Mouse (Mus musculus): Measurements from ENCODE around the gene Kcnh7. TPM values are rescaled to one million over a fixed set of nuclear protein-coding genes. Genes with fewer than 3 reads are reported as not detected.
A peak's percentile ranks its signal among the peaks of the same experiment; 100 is the strongest.

The Kcnh7 gene
- polyA plus RNA-seq, 1 experiment from 2014 or later: 0.10 TPM

DNA sequence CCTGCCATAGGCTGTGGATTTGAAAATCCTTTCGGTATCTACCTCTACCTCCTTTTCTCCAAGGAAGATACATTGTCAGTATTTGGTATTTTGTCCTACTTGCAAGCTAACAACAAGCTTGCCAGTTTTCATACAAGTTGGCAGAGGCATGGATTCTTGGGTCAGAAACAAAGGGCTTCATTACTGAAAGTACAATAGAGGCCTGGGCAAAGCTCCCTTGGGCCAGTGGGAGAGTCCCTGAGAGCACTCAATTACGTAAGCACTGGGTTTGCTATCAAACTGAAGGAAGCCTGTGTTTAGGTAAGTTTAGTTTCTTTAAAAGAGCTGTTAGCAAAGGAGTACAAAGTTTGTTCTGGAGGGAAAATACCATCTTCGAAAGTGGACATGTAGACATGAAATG is 521.5 kb downstream of the Kcnh7 start:
- H3K4me1 ChIP-seq (ENCODE audit: insufficient read depth, low read depth, low read length): no peaks in the 10 kb centered on the region
- ATAC-seq (no peak), DNase-seq (ENCODE audit: low spot score) (peak; percentile 22)
- no peak overlapping the region for H3K9ac ChIP-seq (replicated peaks; ENCODE audit: low read depth)
- no peak overlapping the region for H3K27ac ChIP-seq (ENCODE audit: low read length)
- H3K9me3 ChIP-seq (ENCODE audit: low read length): no peaks in the 10 kb centered on the region
- H3K4me3 ChIP-seq (ENCODE audit: low read depth, low read length): no peak overlapping the region
- 71% methylated on average over 3 of the region's 3 CpGs for WGBS
- H3K4me2 ChIP-seq (replicated peaks; ENCODE audit: low read depth, low read length): no peak overlapping the region
- TF ChIP-seq CTCF (IDR thresholded peaks at IDR 0.05): no peak
- TF ChIP-seq EP300 (IDR thresholded peaks at IDR 0.05): no peak
- no peaks in the 10 kb centered on the region for H3K27me3 ChIP-seq (replicated peaks; ENCODE audit: insufficient read depth, low read length)
- H3K36me3 ChIP-seq (ENCODE audit: insufficient read depth, low read length): no peaks in the 10 kb centered on the region

DNA sequence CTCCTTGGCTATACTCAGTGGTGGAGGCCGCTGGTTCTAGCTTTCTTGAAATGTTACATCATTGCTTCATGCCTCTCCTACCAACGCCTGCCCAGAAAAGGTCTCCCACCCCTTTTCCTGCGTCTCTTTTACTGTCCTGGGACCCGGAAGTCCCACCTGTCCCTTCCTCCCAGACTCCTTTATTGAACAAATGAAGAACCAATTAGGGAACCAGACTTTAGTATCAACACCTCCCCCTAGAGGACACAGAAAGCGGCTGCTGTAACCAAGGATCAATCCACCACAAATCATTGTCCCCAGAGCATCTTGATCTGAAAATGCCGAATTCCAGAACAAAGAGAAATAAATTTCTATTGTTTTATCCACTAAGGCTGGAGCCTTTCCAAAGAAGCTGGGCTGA is 523.5 kb downstream of the Kcnh7 start:
- no peaks in the 10 kb centered on the region for H3K36me3 ChIP-seq (ENCODE audit: insufficient read depth, low read length)
- no peak for TF ChIP-seq EP300 (IDR thresholded peaks at IDR 0.05)
- peak; percentile 38 for TF ChIP-seq CTCF (IDR thresholded peaks at IDR 0.05)
- no peak for DNase-seq (ENCODE audit: low spot score)
- H3K4me1 ChIP-seq (ENCODE audit: insufficient read depth, low read depth, low read length): no peaks in the 10 kb centered on the region
- 47% methylated on average over 6 of the region's 6 CpGs for WGBS
- H3K4me2 ChIP-seq (replicated peaks; ENCODE audit: low read depth, low read length): no peak overlapping the region
- H3K9ac ChIP-seq (replicated peaks; ENCODE audit: low read depth): no peak overlapping the region
- ATAC-seq: no peak
- H3K27ac ChIP-seq (ENCODE audit: low read length): no peak overlapping the region
- H3K27me3 ChIP-seq (replicated peaks; ENCODE audit: insufficient read depth, low read length): no peaks in the 10 kb centered on the region
- H3K4me3 ChIP-seq (ENCODE audit: low read depth, low read length): no peak overlapping the region
- no peaks in the 10 kb centered on the region for H3K9me3 ChIP-seq (ENCODE audit: low read length)

DNA sequence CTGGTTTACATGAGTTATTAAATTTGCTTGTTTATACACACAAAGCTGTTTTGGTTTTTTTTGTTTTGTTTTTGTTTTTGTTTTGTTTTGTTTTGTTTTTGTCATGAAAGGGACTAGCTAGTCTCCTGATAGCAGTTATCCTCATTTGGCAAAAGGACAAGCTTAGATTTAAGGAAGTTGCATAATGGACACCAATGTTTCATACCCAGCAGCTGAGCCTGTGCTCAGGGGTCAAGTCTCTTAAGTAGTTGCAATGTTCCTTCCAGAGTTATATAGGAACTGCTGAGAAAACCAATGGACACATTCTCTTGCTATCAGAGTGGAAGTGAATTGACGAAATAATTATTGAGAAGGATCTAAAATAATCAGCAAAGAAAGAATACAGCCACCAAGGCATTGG is 528.0 kb downstream of the Kcnh7 start:
- Histone ChIP-seq H3K4me2 (replicated peaks; ENCODE audit: low read depth, low read length) (no peak overlapping the region), H3K9ac (replicated peaks; ENCODE audit: low read depth) (no peak overlapping the region), H3K4me1 (ENCODE audit: insufficient read depth, low read depth, low read length) (no peaks in the 10 kb centered on the region), H3K4me3 (ENCODE audit: low read depth, low read length) (no peak overlapping the region), H3K9me3 (ENCODE audit: low read length) (no peaks in the 10 kb centered on the region), H3K27me3 (replicated peaks; ENCODE audit: insufficient read depth, low read length) (no peaks in the 10 kb centered on the region), H3K27ac (ENCODE audit: low read length) (no peak overlapping the region), H3K36me3 (ENCODE audit: insufficient read depth, low read length) (no peaks in the 10 kb centered on the region)
- TF ChIP-seq CTCF (IDR thresholded peaks at IDR 0.05): no peak
- ATAC-seq (no peak), DNase-seq (ENCODE audit: low spot score) (peak; percentile 13)
- WGBS: 58% methylated on average over 1 of the region's 1 CpGs

DNA sequence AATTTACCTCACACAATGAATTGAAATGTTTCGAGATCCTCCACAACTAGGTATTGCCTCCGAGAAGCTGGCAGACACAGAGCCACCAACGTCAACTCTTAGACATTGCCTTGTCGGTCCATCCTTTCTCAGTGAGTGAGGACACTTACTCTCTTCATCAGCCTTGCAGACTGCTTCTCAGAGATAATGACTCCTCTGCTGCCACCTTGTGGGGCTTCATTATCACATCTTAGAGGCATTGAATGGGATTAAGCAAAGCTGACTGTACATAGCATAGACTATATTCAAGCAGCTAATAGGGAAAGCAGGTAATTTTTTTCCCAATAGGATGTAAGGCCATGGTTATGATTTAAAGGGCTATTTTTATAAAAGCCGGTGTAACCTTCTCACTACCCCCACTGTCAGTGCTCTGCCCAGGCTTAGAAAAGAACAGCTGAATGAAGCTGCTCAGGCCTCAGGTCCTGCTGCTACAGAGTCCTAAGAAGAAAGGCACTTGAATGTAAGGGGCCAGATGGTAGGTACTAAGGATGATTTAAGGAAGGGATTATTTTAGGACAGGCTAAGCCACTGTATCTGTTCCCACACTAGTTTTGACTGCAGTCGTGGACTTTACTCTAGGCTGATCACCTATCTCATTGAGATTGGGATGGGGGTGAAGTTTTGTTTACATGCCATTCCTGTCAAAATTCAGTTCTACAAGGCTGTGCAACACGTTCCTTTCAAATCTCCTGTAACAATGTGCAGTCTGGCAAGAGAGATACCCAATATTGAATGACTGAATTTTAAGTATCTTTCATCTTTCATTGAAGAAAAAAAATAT is 529.4 kb downstream of the Kcnh7 start:
- H3K9ac ChIP-seq (replicated peaks; ENCODE audit: low read depth): no peak overlapping the region
- no peak overlapping the region for H3K4me2 ChIP-seq (replicated peaks; ENCODE audit: low read depth, low read length)
- H3K36me3 ChIP-seq (ENCODE audit: insufficient read depth, low read length): no peaks in the 10 kb centered on the region
- no peaks in the 10 kb centered on the region for H3K9me3 ChIP-seq (ENCODE audit: low read length)
- TF ChIP-seq EP300 (IDR thresholded peaks at IDR 0.05): no peak
- TF ChIP-seq CTCF (IDR thresholded peaks at IDR 0.05): peak; percentile 67
- 40% methylated on average over 7 of the region's 7 CpGs for WGBS
- ATAC-seq (no peak; the same call in 1 of the 2 replicates), DNase-seq (ENCODE audit: low spot score) (peak; percentile 58)
- no peak overlapping the region for H3K4me3 ChIP-seq (ENCODE audit: low read depth, low read length)
- H3K27me3 ChIP-seq (replicated peaks; ENCODE audit: insufficient read depth, low read length): no peaks in the 10 kb centered on the region
- no peaks in the 10 kb centered on the region for H3K4me1 ChIP-seq (ENCODE audit: insufficient read depth, low read depth, low read length)
- H3K27ac ChIP-seq (ENCODE audit: low read length): no peak overlapping the region

DNA sequence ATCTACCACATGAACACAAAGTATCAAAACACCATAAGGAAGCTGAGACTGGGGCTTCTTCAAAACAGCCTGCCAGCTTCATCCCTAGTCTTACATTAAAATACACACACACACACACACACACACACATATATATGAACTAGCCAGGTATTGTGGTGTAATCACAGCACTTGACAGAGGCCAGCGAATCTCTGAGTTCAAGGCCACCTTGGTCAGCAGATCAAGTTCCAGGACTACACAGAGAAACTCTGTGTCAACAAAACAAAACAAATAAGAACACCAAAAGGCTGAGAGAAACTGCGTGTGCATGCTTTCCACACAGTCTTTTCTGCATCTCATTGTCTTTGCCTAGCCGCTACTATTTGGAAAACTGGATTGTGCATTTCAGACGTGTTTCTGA is 531.6 kb downstream of the Kcnh7 start:
- H3K36me3 ChIP-seq (ENCODE audit: insufficient read depth, low read length): no peaks in the 10 kb centered on the region
- no peak for TF ChIP-seq CTCF (IDR thresholded peaks at IDR 0.05)
- TF ChIP-seq EP300 (IDR thresholded peaks at IDR 0.05): no peak
- H3K9ac ChIP-seq (replicated peaks; ENCODE audit: low read depth): no peak overlapping the region
- no peaks in the 10 kb centered on the region for H3K4me1 ChIP-seq (ENCODE audit: insufficient read depth, low read depth, low read length)
- H3K27ac ChIP-seq (ENCODE audit: low read length): no peak overlapping the region
- WGBS: 69% methylated on average over 4 of the region's 4 CpGs
- no peaks in the 10 kb centered on the region for H3K27me3 ChIP-seq (replicated peaks; ENCODE audit: insufficient read depth, low read length)
- DNase-seq (ENCODE audit: low spot score) (no peak), ATAC-seq (no peak)
- H3K4me3 ChIP-seq (ENCODE audit: low read depth, low read length): no peak overlapping the region
- no peak overlapping the region for H3K4me2 ChIP-seq (replicated peaks; ENCODE audit: low read depth, low read length)
- H3K9me3 ChIP-seq (ENCODE audit: low read length): no peaks in the 10 kb centered on the region

DNA sequence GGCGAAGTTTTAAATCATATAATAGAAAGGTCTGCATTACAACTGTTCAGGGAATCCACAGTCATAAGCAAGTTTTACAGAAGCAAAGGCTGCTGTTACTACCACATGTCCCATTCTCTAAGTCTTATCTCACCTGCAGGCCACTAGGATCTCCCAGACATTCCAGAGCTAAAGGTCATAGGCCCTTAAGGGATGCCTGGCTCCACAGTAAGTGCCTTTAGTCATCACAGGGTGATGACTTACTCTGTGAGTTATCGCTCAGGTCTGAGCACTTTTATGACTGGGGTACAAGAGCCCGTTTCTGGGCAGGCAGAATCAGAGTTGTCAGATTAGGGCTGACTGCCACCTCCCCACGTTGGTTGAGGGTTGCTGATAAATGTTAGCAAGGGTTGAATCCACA is 532.2 kb downstream of the Kcnh7 start:
- Histone ChIP-seq H3K9me3 (ENCODE audit: low read length) (no peaks in the 10 kb centered on the region), H3K9ac (replicated peaks; ENCODE audit: low read depth) (no peak overlapping the region), H3K4me3 (ENCODE audit: low read depth, low read length) (no peak overlapping the region), H3K36me3 (ENCODE audit: insufficient read depth, low read length) (no peaks in the 10 kb centered on the region), H3K4me1 (ENCODE audit: insufficient read depth, low read depth, low read length) (no peaks in the 10 kb centered on the region), H3K27me3 (replicated peaks; ENCODE audit: insufficient read depth, low read length) (no peaks in the 10 kb centered on the region), H3K27ac (ENCODE audit: low read length) (no peak overlapping the region), H3K4me2 (replicated peaks; ENCODE audit: low read depth, low read length) (no peak overlapping the region)
- peak; percentile 69 for TF ChIP-seq EP300 (IDR thresholded peaks at IDR 0.05)
- no peak for TF ChIP-seq CTCF (IDR thresholded peaks at IDR 0.05)
- DNase-seq (ENCODE audit: low spot score): peak; percentile 28
- 51% methylated on average over 4 of the region's 4 CpGs for WGBS
- peak; percentile 83 for ATAC-seq
